Mouse (Mus musculus) liver, postnatal 0 days (tissue): Measurements from ENCODE around the gene Kif5c.

Source experiments
- CTCF ChIP-seq: sonication (generic); IDR thresholded peaks from 2 replicates; pipeline ENCODE4 v1.5.1; 2016; ENCODE audit warnings: antibody characterized with exemption, low read depth
- EP300 ChIP-seq: IDR thresholded peaks from 2 replicates; pipeline ENCODE4 v1.6.1; 2016; ENCODE audit warnings: antibody characterized with exemption, low read depth, mild to moderate bottlenecking

GRCm38 (mm10) chr2:49743775-49744174 is 124.7 kb downstream of the Kif5c start:
- TF ChIP-seq CTCF, result no peak
- TF ChIP-seq EP300, result no peak
